Mouse (Mus musculus): ENCODE data around the gene Dnm3. TPM values are rescaled to one million over a fixed set of nuclear protein-coding genes. Genes with fewer than 3 reads are reported as not detected.

Dnm3 gene
- polyA plus RNA-seq, 1 experiment from 2014 or later, result 35.6 TPM

GRCm38 (mm10) chr1:162052138-162052537, 425.7 kb downstream of the Dnm3 start:
- ChIA-PET POLR2A (no interaction called here), CTCF (no interaction called here)
- in situ Hi-C loops (cut with MboI; ENCODE audit: low pct_unique_long_range_greater_than_20kb), result no loop called here
- no peaks in the 10 kb centered on the region for H3K27me3 ChIP-seq
- ATAC-seq (no peak), DNase-seq (ENCODE audit: low read depth, low spot score) (no peak)
- no peak for TF ChIP-seq CTCF (IDR thresholded peaks at IDR 0.05)

DNA sequence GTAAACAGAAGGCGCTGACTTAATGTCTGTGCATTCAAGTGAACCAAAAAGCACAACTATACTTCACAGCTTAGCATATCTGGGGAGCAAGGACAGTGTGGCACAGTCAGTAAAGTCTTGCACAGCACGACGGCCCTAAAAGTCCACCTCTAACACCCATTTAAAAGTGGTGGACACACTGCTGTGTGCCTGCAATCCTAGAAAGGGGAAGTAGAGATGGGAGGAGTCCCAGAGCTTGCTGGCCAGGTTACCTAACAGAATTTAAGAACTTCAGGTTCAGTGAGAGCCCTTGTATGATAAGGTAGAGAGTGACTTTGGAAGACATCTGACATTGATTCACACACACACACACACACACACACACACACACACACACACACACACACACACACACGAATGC, 426.1 kb downstream of the Dnm3 start:
- no peak for ATAC-seq
- POLR2A ChIA-PET, result interaction anchor here (1.2 kb wide), 1 partner anchor 12 kb away, joined by 3 read pairs; no protein-coding TSS in a partner anchor
- DNase-seq (ENCODE audit: low read depth, low spot score), result no peak
- in situ Hi-C loops (cut with MboI; ENCODE audit: low pct_unique_long_range_greater_than_20kb), result no loop called here
- CTCF ChIA-PET, result no interaction called here
- no peaks in the 10 kb centered on the region for H3K27me3 ChIP-seq
- TF ChIP-seq CTCF (IDR thresholded peaks at IDR 0.05), result no peak

GRCm38 (mm10) chr1:162047673-162048072, 430.2 kb downstream of the Dnm3 start:
- ATAC-seq, result no peak
- no peak for TF ChIP-seq CTCF (IDR thresholded peaks at IDR 0.05)
- POLR2A ChIA-PET, result no interaction called here
- CTCF ChIA-PET, result no interaction called here
- in situ Hi-C loops (cut with MboI; ENCODE audit: low pct_unique_long_range_greater_than_20kb), result no loop called here
- DNase-seq (ENCODE audit: low read depth, low spot score), result no peak
- no peaks in the 10 kb centered on the region for H3K27me3 ChIP-seq

GRCm38 (mm10) chr1:162043788-162044717, 433.8 kb downstream of the Dnm3 start:
- ChIA-PET POLR2A (interaction anchor here (0.9 kb wide), 1 partner anchor 27 kb away, joined by 3 read pairs; no protein-coding TSS in a partner anchor), CTCF (interaction anchor here (1.0 to 1.2 kb wide), 2 partner anchors 11 to 13 kb away, joined by 3 read pairs; no protein-coding TSS in a partner anchor)
- in situ Hi-C loops (cut with MboI; ENCODE audit: low pct_unique_long_range_greater_than_20kb), result no loop called here
- H3K27me3 ChIP-seq, result no peaks in the 10 kb centered on the region
- no peak for TF ChIP-seq CTCF (IDR thresholded peaks at IDR 0.05)
- DNase-seq (ENCODE audit: low read depth, low spot score), result no peak
- no peak for ATAC-seq

GRCm38 (mm10) chr1:162043216-162043615, 434.6 kb downstream of the Dnm3 start:
- CTCF ChIA-PET, result interaction anchor here (1.0 to 1.2 kb wide), 2 partner anchors 10 to 14 kb away, joined by 3 read pairs; no protein-coding TSS in a partner anchor
- H3K27me3 ChIP-seq, result no peaks in the 10 kb centered on the region
- ATAC-seq (no peak), DNase-seq (ENCODE audit: low read depth, low spot score) (no peak)
- POLR2A ChIA-PET, result interaction anchor here (0.9 kb wide), 1 partner anchor 26 kb away, joined by 3 read pairs; no protein-coding TSS in a partner anchor
- no peak for TF ChIP-seq CTCF (IDR thresholded peaks at IDR 0.05)
- in situ Hi-C loops (cut with MboI; ENCODE audit: low pct_unique_long_range_greater_than_20kb), result no loop called here

DNA sequence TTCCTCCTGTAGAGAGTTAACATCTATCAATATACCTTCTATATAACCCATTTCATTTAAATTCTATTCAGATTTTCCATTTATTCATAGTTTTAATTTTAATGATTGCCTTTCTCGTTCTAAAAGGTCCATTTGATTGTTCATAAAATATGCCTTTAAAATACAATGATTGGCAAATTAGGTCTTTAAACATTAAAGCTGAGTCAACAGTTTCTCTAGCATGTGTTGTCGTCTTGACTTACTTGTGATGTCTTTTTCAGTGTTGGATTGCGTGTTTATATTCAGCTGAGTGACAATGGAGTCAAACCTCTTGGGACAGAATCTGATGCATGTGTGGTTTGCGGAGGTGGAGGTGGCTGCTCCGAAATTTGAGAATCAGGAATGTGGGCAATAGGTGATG, 435.4 kb downstream of the Dnm3 start:
- no peaks in the 10 kb centered on the region for H3K27me3 ChIP-seq
- POLR2A ChIA-PET, result no interaction called here
- ATAC-seq (no peak), DNase-seq (ENCODE audit: low read depth, low spot score) (no peak)
- CTCF ChIA-PET, result no interaction called here
- no peak for TF ChIP-seq CTCF (IDR thresholded peaks at IDR 0.05)
- in situ Hi-C loops (cut with MboI; ENCODE audit: low pct_unique_long_range_greater_than_20kb), result no loop called here

DNA sequence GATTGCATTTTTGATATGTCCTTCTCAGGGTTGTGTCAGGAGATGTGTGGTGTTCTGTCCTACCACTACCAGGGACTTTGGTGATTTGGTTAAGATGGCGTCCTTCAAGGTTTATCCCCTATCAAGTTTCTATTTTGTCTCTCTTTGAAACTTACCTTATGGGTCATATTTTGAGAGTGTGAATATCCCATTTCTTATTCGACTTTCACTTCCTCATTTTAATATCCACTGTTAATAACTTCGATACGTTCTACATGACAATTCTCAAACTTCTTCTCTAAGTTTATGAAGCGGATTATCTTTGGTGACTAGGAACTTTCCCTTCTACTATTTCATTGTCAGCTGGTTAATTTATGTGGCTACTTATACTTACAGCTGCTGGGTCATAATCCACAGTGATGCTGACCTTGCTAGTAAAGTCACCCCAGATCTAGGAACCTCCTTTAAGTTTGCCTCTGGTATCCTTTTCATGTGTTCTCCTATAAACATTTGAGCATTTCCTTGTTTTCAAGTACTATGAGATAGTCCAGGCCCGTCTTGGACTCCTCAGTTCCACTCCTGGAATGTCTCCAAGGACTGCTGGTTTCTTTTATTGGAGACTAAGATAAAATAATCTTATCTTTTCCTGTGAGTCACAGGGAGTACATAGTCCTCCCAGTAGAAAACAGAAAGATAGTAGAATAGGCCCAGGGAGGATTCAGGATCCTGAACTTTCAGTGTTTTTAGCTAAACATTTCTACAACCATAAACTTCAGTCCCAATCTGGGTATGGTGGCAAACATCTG, 437.2 kb downstream of the Dnm3 start:
- DNase-seq (ENCODE audit: low read depth, low spot score) (no peak), ATAC-seq (no peak)
- POLR2A ChIA-PET, result no interaction called here
- in situ Hi-C loops (cut with MboI; ENCODE audit: low pct_unique_long_range_greater_than_20kb), result no loop called here
- CTCF ChIA-PET, result interaction anchor here (1.0 kb wide), 1 partner anchor 11 kb away, joined by 3 read pairs; no protein-coding TSS in a partner anchor
- H3K27me3 ChIP-seq, result no peaks in the 10 kb centered on the region
- no peak for TF ChIP-seq CTCF (IDR thresholded peaks at IDR 0.05)

DNA sequence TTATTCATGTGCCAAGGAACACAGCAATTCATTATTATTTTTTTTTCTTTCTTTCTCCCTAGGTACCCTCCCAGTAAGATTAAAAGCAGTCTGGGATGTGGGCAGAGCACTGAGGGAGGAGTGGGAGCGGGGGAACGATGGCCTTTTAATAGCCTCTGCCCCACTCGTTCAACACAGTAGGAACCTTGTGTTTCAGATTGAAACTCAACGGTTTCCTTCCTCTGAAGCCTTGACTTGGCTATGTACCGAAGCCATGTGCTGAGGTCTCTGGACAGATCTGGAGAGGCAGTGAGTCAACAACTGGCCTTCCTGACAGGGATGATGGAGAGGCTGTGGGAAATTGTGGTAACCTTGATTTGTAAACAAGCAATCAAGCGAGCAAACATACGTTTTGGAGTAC, 438.0 kb downstream of the Dnm3 start:
- H3K27me3 ChIP-seq, result no peaks in the 10 kb centered on the region
- no peak for TF ChIP-seq CTCF (IDR thresholded peaks at IDR 0.05)
- POLR2A ChIA-PET, result interaction anchor here (1.4 kb wide), 1 partner anchor 11 kb away, joined by 3 read pairs; no protein-coding TSS in a partner anchor
- in situ Hi-C loops (cut with MboI; ENCODE audit: low pct_unique_long_range_greater_than_20kb), result no loop called here
- DNase-seq (ENCODE audit: low read depth, low spot score), result no peak
- CTCF ChIA-PET, result no interaction called here
- no peak for ATAC-seq

DNA sequence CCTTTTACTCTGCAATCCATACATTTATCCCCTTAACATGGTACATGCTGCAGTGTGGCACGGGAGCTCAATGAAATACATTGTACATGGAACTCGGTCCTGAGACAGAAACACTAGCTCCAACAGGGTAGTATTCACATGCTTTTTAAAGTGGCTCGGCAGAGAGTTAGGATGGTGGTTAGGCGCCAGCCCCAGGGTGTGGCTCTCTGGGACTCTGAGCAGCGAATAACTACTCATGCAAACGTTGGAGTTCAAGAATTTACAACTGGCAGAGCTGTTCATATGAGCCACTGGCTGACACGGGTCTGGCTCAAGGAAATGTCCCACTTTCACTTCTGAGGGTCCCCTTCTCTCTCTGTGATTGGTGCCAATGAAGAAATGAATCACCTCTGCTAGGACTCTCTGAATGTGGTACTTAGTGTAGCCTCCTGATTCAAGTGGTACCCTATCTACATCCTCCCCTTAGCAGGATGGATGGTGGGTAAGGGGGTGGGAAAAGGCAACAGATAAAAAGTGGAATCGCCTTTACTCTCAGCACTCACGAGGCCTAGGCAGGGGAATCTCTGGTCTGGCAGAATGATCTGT, 438.7 kb downstream of the Dnm3 start:
- in situ Hi-C loops (cut with MboI; ENCODE audit: low pct_unique_long_range_greater_than_20kb), result no loop called here
- no peak for ATAC-seq
- ChIA-PET POLR2A (interaction anchor here (1.4 kb wide), 1 partner anchor 12 kb away, joined by 3 read pairs; no protein-coding TSS in a partner anchor), CTCF (no interaction called here)
- no peaks in the 10 kb centered on the region for H3K27me3 ChIP-seq
- no peak for DNase-seq (ENCODE audit: low read depth, low spot score)
- no peak for TF ChIP-seq CTCF (IDR thresholded peaks at IDR 0.05)

DNA sequence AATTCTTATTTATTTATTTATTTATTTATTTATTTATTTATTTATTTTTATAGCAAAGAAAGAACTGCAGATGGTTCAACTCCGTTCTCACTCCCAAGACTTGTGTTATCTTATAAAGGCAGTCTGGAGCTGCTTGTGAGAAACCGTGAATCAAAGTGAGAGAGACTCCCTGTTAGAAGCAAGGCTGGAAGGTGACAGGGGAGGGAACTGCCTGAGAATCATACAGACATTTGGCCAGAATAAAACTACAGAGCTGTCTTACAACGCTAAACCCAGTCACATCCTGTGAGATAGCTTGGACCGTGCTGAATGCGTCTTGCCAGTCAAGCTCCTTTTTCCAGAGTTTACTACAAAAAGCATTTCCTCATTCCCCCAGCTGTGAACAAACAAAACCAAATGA, 439.4 kb downstream of the Dnm3 start:
- no peaks in the 10 kb centered on the region for H3K27me3 ChIP-seq
- no peak for ATAC-seq
- ChIA-PET POLR2A (interaction anchor here (1.4 kb wide), 1 partner anchor 13 kb away, joined by 3 read pairs; no protein-coding TSS in a partner anchor), CTCF (no interaction called here)
- in situ Hi-C loops (cut with MboI; ENCODE audit: low pct_unique_long_range_greater_than_20kb), result no loop called here
- no peak for DNase-seq (ENCODE audit: low read depth, low spot score)
- no peak for TF ChIP-seq CTCF (IDR thresholded peaks at IDR 0.05)
